Mouse (Mus musculus): ENCODE measurements around the gene Vmn1r21. TPM values are rescaled to one million over a fixed set of nuclear protein-coding genes. Genes with fewer than 3 reads are reported as not detected.

Vmn1r21 gene
- total RNA-seq, 2 experiments from 2014 or later: not detected

Other genes with a start within 250 kb of the Vmn1r21 start
- gene Pyurf, start 158.3 kb downstream of the Vmn1r21 start, total RNA-seq (2021): 10 to 100 TPM; 15.7 to 16.4 TPM
- 10 to 100 TPM; 15.1 to 21.3 TPM for gene Lancl2, start 147.8 kb downstream of the Vmn1r21 start, total RNA-seq (2021)
- gene Vopp1, start 25.2 kb downstream of the Vmn1r21 start, total RNA-seq (2021): 10 to 100 TPM; 14.1 to 15.8 TPM
- gene Vmn1r22, start 57.7 kb upstream of the Vmn1r21 start, total RNA-seq (2021): not detected
- gene Vmn1r23, start 76.5 kb upstream of the Vmn1r21 start, total RNA-seq (2021): not detected
- not detected for gene Vmn1r24, start 111.2 kb upstream of the Vmn1r21 start, total RNA-seq (2021)
- not detected for gene Vmn1r25, start 130.5 kb upstream of the Vmn1r21 start, total RNA-seq (2021)
- not detected for gene Vmn1r26, start 164.8 kb upstream of the Vmn1r21 start, total RNA-seq (2021)